Mouse (Mus musculus) forebrain, embryonic 14.5 days (tissue): ENCODE data around the gene Abcg1. TPM values are rescaled to one million over a fixed set of nuclear protein-coding genes. Genes with fewer than 3 reads are reported as not detected.

ENCODE experiments used
- ATAC-seq: fragments of 200-750 bp; cut with Nextera tagmentation; 2 replicates; pipeline ENCODE4 v1.8.0; 2017; ENCODE audit warnings: mild to moderate bottlenecking, moderate library complexity
- DNase-seq: peaks from one replicate; pipeline ENCODE4 v3.0.0-alpha.2; 2015; ENCODE audit warnings: low spot score
- H3K27ac ChIP-seq: fragments of 300-500 bp; sonication (generic); 2 replicates; pipeline ENCODE4 v1.5.1; 2014; ENCODE audit warnings: low read depth, mild to moderate bottlenecking, control low read depth, low read length, moderate library complexity
- H3K27me3 ChIP-seq: fragments of 300-500 bp; sonication (generic); replicated peaks from 2 replicates; pipeline ENCODE4 v1.6.1; 2014; ENCODE audit warnings: low read length, control low read depth, mixed read lengths; ENCODE audit not compliant: control insufficient read depth, insufficient read depth
- H3K36me3 ChIP-seq: fragments of 300-500 bp; sonication (generic); 2 replicates; pipeline ENCODE4 v1.6.1; 2014; ENCODE audit warnings: low read length, control low read depth; ENCODE audit not compliant: control insufficient read depth, insufficient read depth
- H3K4me1 ChIP-seq: fragments of 300-500 bp; sonication (generic); 2 replicates; pipeline ENCODE4 v1.6.1; 2014; ENCODE audit warnings: antibody characterized with exemption, low read length, control low read depth; ENCODE audit not compliant: control insufficient read depth, insufficient read depth
- H3K4me2 ChIP-seq: fragments of 300-500 bp; sonication (generic); 2 replicates; pipeline ENCODE4 v1.6.1; 2014; ENCODE audit warnings: mild to moderate bottlenecking, control low read depth, low read length
- H3K4me3 ChIP-seq: fragments of 300-500 bp; sonication (generic); 2 replicates; pipeline ENCODE4 v1.5.1; 2014; ENCODE audit warnings: low read depth, low read length, control low read depth
- H3K9ac ChIP-seq: fragments of 300-500 bp; sonication (generic); 2 replicates; pipeline ENCODE4 v1.6.1; 2014; ENCODE audit warnings: mild to moderate bottlenecking, low read length, control low read depth, moderate library complexity
- H3K9me3 ChIP-seq: fragments of 300-500 bp; sonication (generic); replicated peaks from 2 replicates; pipeline ENCODE4 v1.6.1; 2016; ENCODE audit warnings: low read length, control low read depth, mixed read lengths; ENCODE audit not compliant: control insufficient read depth
- WGBS: fragments of 180-500 bp; shearing (Covaris S2); extraction: QIAGEN DNeasy Blood & Tissue Kit; methylation state at CpG from one replicate; pipeline ENCODE4 v1.1.7; 2014; 5-methylcytosine and 5-hydroxymethylcytosine counted together
- polyA plus RNA-seq: library from polyadenylated mRNA; unstranded; fragments of >200 nt; fragmentation: Nextera tagmentation; extraction: Ambion mirVana; gene quantifications from 2 replicates; pipeline ENCODE4 v1.2.1, GENCODE M21; 2014

Gene Abcg1
- polyA plus RNA-seq, 1 experiment from 2014 or later = 16.8 TPM

GRCm38 (mm10) chr17:31136821-31137220 is 79.3 kb downstream of the Abcg1 start:
- DNase-seq = no peak
- no peaks in the 10 kb centered on the region for H3K9me3 ChIP-seq

GRCm38 (mm10) chr17:31138398-31138797 is 80.9 kb downstream of the Abcg1 start:
- ATAC-seq = peak; percentile 55
- no peak overlapping the region for H3K9ac ChIP-seq
- 13% methylated on average over 5 of the region's 5 CpGs for WGBS

More at GRCm38 (mm10) chr17:31136821-31137220, 79.3 kb downstream of the Abcg1 start:
- Histone ChIP-seq H3K4me2 (no peak overlapping the region), H3K4me1 (no peaks in the 10 kb centered on the region), H3K36me3 (no peaks in the 10 kb centered on the region), H3K9ac (no peak overlapping the region), H3K27ac (no peak overlapping the region), H3K27me3 (no peaks in the 10 kb centered on the region), H3K4me3 (no peak overlapping the region)
- ATAC-seq = no peak
- 92% methylated on average over 1 of the region's 1 CpGs for whole genome bisulfite sequencing

GRCm38 (mm10) chr17:31142116-31142515 is 84.6 kb downstream of the Abcg1 start:
- Histone ChIP-seq H3K4me3 (no peak overlapping the region), H3K4me2 (no peak overlapping the region), H3K36me3 (no peaks in the 10 kb centered on the region), H3K27ac (no peak overlapping the region), H3K9ac (no peak overlapping the region), H3K9me3 (no peaks in the 10 kb centered on the region), H3K27me3 (no peaks in the 10 kb centered on the region), H3K4me1 (no peaks in the 10 kb centered on the region)
- no peak for DNase-seq
- no peak for ATAC-seq
- WGBS = 91% methylated on average over 7 of the region's 7 CpGs

More at GRCm38 (mm10) chr17:31138398-31138797, 80.9 kb downstream of the Abcg1 start:
- no peak overlapping the region for H3K4me3 ChIP-seq
- H3K9me3 ChIP-seq = no peaks in the 10 kb centered on the region
- no peaks in the 10 kb centered on the region for H3K36me3 ChIP-seq
- no peaks in the 10 kb centered on the region for H3K27me3 ChIP-seq
- H3K4me1 ChIP-seq = no peaks in the 10 kb centered on the region
- H3K4me2 ChIP-seq = no peak overlapping the region
- peak; percentile 82 for DNase-seq
- no peak overlapping the region for H3K27ac ChIP-seq

GRCm38 (mm10) chr17:31144040-31145037 is 86.9 kb downstream of the Abcg1 start, which contains the start of gene Tff2:
Gene Tff2 (minus strand): TSS chr17:31144282.
- no peak within 1 kb of the TSS for H3K4me3 ChIP-seq
- no peak within 1 kb of the TSS for H3K4me2 ChIP-seq
- H3K36me3 ChIP-seq = no peaks in the 10 kb centered on the region
- H3K4me1 ChIP-seq = no peaks in the 10 kb centered on the region
- DNase-seq (peak; percentile 50), ATAC-seq (no peak)
- no peaks in the 10 kb centered on the region for H3K9me3 ChIP-seq
- WGBS = 66% methylated on average over 15 of the region's 15 CpGs
- no peak within 1 kb of the TSS for H3K27ac ChIP-seq
- no peaks in the 10 kb centered on the region for H3K27me3 ChIP-seq
- no peak within 1 kb of the TSS for H3K9ac ChIP-seq

GRCm38 (mm10) chr17:31145998-31146397 is 88.5 kb downstream of the Abcg1 start:
- DNase-seq (no peak), ATAC-seq (no peak)
- WGBS = 85% methylated on average over 9 of the region's 9 CpGs

GRCm38 (mm10) chr17:31152512-31152911 is 95.0 kb downstream of the Abcg1 start:
- DNase-seq = no peak
- Histone ChIP-seq H3K27me3 (no peaks in the 10 kb centered on the region), H3K9ac (no peak overlapping the region), H3K4me2 (no peak overlapping the region), H3K4me1 (no peaks in the 10 kb centered on the region), H3K9me3 (no peaks in the 10 kb centered on the region), H3K4me3 (no peak overlapping the region), H3K27ac (no peak overlapping the region), H3K36me3 (no peaks in the 10 kb centered on the region)
- ATAC-seq = no peak
- WGBS = 34% methylated on average over 5 of the region's 5 CpGs

More at GRCm38 (mm10) chr17:31145998-31146397, 88.5 kb downstream of the Abcg1 start:
- Histone ChIP-seq H3K4me3 (no peak overlapping the region), H3K4me1 (no peaks in the 10 kb centered on the region), H3K27ac (no peak overlapping the region), H3K9ac (no peak overlapping the region), H3K9me3 (no peaks in the 10 kb centered on the region), H3K4me2 (no peak overlapping the region), H3K36me3 (no peaks in the 10 kb centered on the region), H3K27me3 (no peaks in the 10 kb centered on the region)

- Histone ChIP-seq H3K4me3 (no peak overlapping the region), H3K4me1 (no peaks in the 10 kb centered on the region), H3K27me3 (no peaks in the 10 kb centered on the region), H3K27ac (no peak overlapping the region), H3K9me3 (no peaks in the 10 kb centered on the region), H3K9ac (no peak overlapping the region), H3K4me2 (no peak overlapping the region), H3K36me3 (no peaks in the 10 kb centered on the region)
- ATAC-seq (no peak), DNase-seq (no peak)
- WGBS = 85% methylated on average over 9 of the region's 9 CpGs
Observed at GRCm38 (mm10) chr17:31152966-31153499, 95.6 kb downstream of the Abcg1 start.

GRCm38 (mm10) chr17:31153785-31154184 is 96.3 kb downstream of the Abcg1 start:
- 89% methylated on average over 8 of the region's 8 CpGs for WGBS
- no peak overlapping the region for H3K9ac ChIP-seq
- H3K9me3 ChIP-seq = no peaks in the 10 kb centered on the region
- no peak for DNase-seq
- no peak overlapping the region for H3K4me3 ChIP-seq
- no peak for ATAC-seq
- no peaks in the 10 kb centered on the region for H3K36me3 ChIP-seq
- no peaks in the 10 kb centered on the region for H3K27me3 ChIP-seq
- no peak overlapping the region for H3K27ac ChIP-seq
- no peak overlapping the region for H3K4me2 ChIP-seq
- H3K4me1 ChIP-seq = no peaks in the 10 kb centered on the region

- H3K4me1 ChIP-seq = no peaks in the 10 kb centered on the region
- H3K9ac ChIP-seq = no peak overlapping the region
- no peak overlapping the region for H3K4me2 ChIP-seq
- H3K27ac ChIP-seq = no peak overlapping the region
- DNase-seq (no peak), ATAC-seq (no peak)
- WGBS = 72% methylated on average over 6 of the region's 6 CpGs
- no peak overlapping the region for H3K4me3 ChIP-seq
- H3K27me3 ChIP-seq = no peaks in the 10 kb centered on the region
- no peaks in the 10 kb centered on the region for H3K36me3 ChIP-seq
- H3K9me3 ChIP-seq = no peaks in the 10 kb centered on the region
Observed at GRCm38 (mm10) chr17:31157921-31158320, 100.4 kb downstream of the Abcg1 start.
